Mouse (Mus musculus): ENCODE measurements around the gene 4930430F08Rik. TPM values are rescaled to one million over a fixed set of nuclear protein-coding genes. Genes with fewer than 3 reads are reported as not detected.

The 4930430F08Rik gene
- polyA plus RNA-seq, 1 experiment from 2014 or later, result 17.8 TPM

DNA sequence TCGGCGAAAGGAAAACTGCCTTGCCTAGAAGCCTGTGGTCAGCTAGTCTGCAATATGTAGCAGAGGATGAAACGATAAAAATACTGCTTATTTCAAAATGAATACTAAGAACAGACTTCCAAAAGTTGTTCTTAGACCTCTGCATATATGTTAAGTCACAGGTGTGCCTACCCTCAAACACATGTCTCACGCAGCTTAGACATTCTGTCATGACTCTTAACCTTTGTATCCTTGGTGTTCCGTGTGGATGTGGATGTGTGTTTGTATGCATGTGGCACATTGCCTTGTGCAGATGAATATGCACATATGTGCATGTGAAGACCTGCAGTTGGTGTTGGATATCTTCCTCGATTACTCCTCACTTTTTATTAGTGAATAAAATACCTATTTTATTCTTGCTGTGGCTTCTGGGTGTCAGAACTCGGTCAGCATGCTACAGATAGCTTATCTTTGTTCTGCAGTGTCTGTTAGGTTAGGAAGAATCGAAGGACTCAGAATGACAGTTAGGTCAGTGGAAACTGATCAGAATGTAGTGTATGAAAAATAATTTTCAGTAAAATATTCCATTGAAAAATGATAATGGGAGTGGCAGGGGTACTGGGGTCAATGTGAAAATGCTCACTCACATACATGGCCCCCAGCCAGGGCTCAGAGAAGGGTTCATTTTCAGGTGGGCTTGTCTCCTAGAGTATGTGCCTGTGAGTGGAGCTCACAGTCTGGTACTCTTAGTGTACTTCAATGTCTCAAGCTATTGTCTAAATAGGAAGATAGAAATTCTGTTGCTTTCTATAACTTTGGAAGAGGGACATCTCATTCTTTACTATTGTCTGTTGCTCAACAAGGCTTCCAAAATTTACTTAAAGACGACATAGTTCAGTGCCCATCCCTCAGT is 65.5 kb downstream of the 4930430F08Rik start:
- no peak overlapping the region for H3K4me3 ChIP-seq (ENCODE audit: low read length)
- no peak overlapping the region for H3K9ac ChIP-seq (ENCODE audit: low read depth, low read length)
- H3K36me3 ChIP-seq (ENCODE audit: control insufficient read depth, insufficient read depth, low read length), result peaks cover 7% of the 10 kb centered on the region; the same call in 1 of the 2 replicates
- no peaks in the 10 kb centered on the region for H3K4me1 ChIP-seq (ENCODE audit: control insufficient read depth, insufficient read depth, low read depth, low read length)
- no peak overlapping the region for H3K4me2 ChIP-seq (ENCODE audit: low read length)
- no peak for ATAC-seq
- H3K27ac ChIP-seq (ENCODE audit: low read depth, low read length), result no peak overlapping the region
- no peaks in the 10 kb centered on the region for H3K27me3 ChIP-seq (replicated peaks; ENCODE audit: control insufficient read depth, insufficient read depth, low read length)
- 94% methylated on average over 9 of the region's 9 CpGs for WGBS
- H3K9me3 ChIP-seq (ENCODE audit: control insufficient read depth, low read length), result no peaks in the 10 kb centered on the region

DNA sequence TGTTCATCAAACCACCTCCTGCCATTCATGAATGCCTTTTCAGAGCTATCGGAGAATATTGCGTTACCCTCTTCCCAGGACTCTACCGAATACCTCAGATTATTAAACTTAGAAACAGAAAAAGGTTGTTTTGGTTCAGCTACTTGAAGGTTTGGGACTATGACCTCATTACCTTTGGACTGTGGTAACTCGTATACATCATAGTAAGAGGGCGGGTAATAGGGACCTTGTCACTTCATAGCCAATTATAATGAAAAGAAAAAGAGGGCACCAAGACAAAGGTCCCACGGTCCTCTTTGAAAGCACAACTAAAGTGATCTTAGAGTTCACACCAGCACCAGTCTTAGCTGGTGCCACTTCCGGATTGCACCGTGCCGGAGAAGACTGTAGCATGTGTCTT is 67.9 kb downstream of the 4930430F08Rik start:
- H3K9me3 ChIP-seq (ENCODE audit: control insufficient read depth, low read length), result no peaks in the 10 kb centered on the region
- H3K4me3 ChIP-seq (ENCODE audit: low read length), result no peak overlapping the region
- no peaks in the 10 kb centered on the region for H3K27me3 ChIP-seq (replicated peaks; ENCODE audit: control insufficient read depth, insufficient read depth, low read length)
- WGBS, result 86% methylated on average over 9 of the region's 9 CpGs
- no peak overlapping the region for H3K9ac ChIP-seq (ENCODE audit: low read depth, low read length)
- H3K4me1 ChIP-seq (ENCODE audit: control insufficient read depth, insufficient read depth, low read depth, low read length), result no peaks in the 10 kb centered on the region
- H3K27ac ChIP-seq (ENCODE audit: low read depth, low read length), result no peak overlapping the region
- no peak overlapping the region for H3K4me2 ChIP-seq (ENCODE audit: low read length)
- no peak for ATAC-seq
- H3K36me3 ChIP-seq (ENCODE audit: control insufficient read depth, insufficient read depth, low read length), result peaks cover 10% of the 10 kb centered on the region

Other genes starting within 250 kb of the 4930430F08Rik start
- gene Gm4302, start 249.6 kb downstream of the 4930430F08Rik start, polyA plus RNA-seq (2015; fragmentation: Nextera tagmentation; extraction: Ambion mirVana), result not detected in 2 replicates
- gene Gm4303, start 244.5 kb downstream of the 4930430F08Rik start, polyA plus RNA-seq (2015; fragmentation: Nextera tagmentation; extraction: Ambion mirVana), result not detected in 2 replicates
- not detected in 2 replicates for gene Gm4305, start 239.3 kb downstream of the 4930430F08Rik start, polyA plus RNA-seq (2015; fragmentation: Nextera tagmentation; extraction: Ambion mirVana)
- gene Gm4307, start 229.1 kb downstream of the 4930430F08Rik start, polyA plus RNA-seq (2015; fragmentation: Nextera tagmentation; extraction: Ambion mirVana), result not detected in 2 replicates
- not detected in 2 replicates for gene Gm4312, start 207.9 kb downstream of the 4930430F08Rik start, polyA plus RNA-seq (2015; fragmentation: Nextera tagmentation; extraction: Ambion mirVana)
- 9.0 and 11.3 TPM in 2 replicates for gene Tmtc3, start 103.1 kb downstream of the 4930430F08Rik start, polyA plus RNA-seq (2015; fragmentation: Nextera tagmentation; extraction: Ambion mirVana)
- gene Cep290, start 102.9 kb downstream of the 4930430F08Rik start, polyA plus RNA-seq (2015; fragmentation: Nextera tagmentation; extraction: Ambion mirVana), result 5.8 and 6.3 TPM in 2 replicates
- gene 1700017N19Rik, start 61 bp upstream of the 4930430F08Rik start, polyA plus RNA-seq (2015; fragmentation: Nextera tagmentation; extraction: Ambion mirVana), result 0.19 TPM in 1 of 2 replicates, not detected in the other

Data from hindbrain, embryonic 16.5 days (tissue).